Mouse (Mus musculus) layer of hippocampus, postnatal 36 days (tissue): ENCODE results near the gene Rnf223. TPM values are rescaled to one million over a fixed set of nuclear protein-coding genes. Genes with fewer than 3 reads are reported as not detected.
A peak's percentile ranks its signal among the peaks of the same experiment; 100 is the strongest.

Source experiments
- DNase-seq, 2 experiments: peaks; one replicate each; pipeline ENCODE4 v3.0.0; 2022
- total RNA-seq, 2 experiments: library from RNA; stranded (reverse); gene quantifications; 2 replicates each; pipeline ENCODE4 v1.2.3; 2021

Rnf223 gene
- 1 to 10 TPM; 1.0 to 1.3 TPM for total RNA-seq

GRCm38 (mm10) chr4:156130436-156130835 is at the start of gene Rnf223:
TSS of gene Rnf223 (plus strand) at chr4:156130513.
- no peak for DNase-seq

GRCm38 (mm10) chr4:156082621-156083234 is 47.6 kb upstream of the Rnf223 start:
- no peak for DNase-seq

GRCm38 (mm10) chr4:156083348-156083747 is 47.0 kb upstream of the Rnf223 start:
- no peak for DNase-seq

- no peak for DNase-seq
Measured at GRCm38 (mm10) chr4:156084096-156084879, 46.0 kb upstream of the Rnf223 start.

GRCm38 (mm10) chr4:156085256-156085655 is 45.1 kb upstream of the Rnf223 start:
- DNase-seq: no peak

GRCm38 (mm10) chr4:156087398-156088087 is 42.8 kb upstream of the Rnf223 start:
- DNase-seq: no peak

- no peak for DNase-seq
Measured at GRCm38 (mm10) chr4:156091236-156091635, 39.1 kb upstream of the Rnf223 start.

GRCm38 (mm10) chr4:156092765-156093164 is 37.5 kb upstream of the Rnf223 start:
- no peak for DNase-seq

- no peak for DNase-seq
Measured at GRCm38 (mm10) chr4:156093758-156094157, 36.6 kb upstream of the Rnf223 start.

- no peak for DNase-seq
Measured at GRCm38 (mm10) chr4:156096191-156096590, 34.1 kb upstream of the Rnf223 start.

- DNase-seq: no peak
Measured at GRCm38 (mm10) chr4:156097770-156098366, 32.4 kb upstream of the Rnf223 start.

GRCm38 (mm10) chr4:156099427-156099826 is 30.9 kb upstream of the Rnf223 start:
- no peak for DNase-seq

- DNase-seq: no peak
Measured at GRCm38 (mm10) chr4:156100501-156100900, 29.8 kb upstream of the Rnf223 start.

GRCm38 (mm10) chr4:156101481-156101903 is 28.8 kb upstream of the Rnf223 start:
- no peak for DNase-seq

- DNase-seq: no peak
Measured at GRCm38 (mm10) chr4:156103342-156103741, 27.0 kb upstream of the Rnf223 start.

GRCm38 (mm10) chr4:156108606-156109546 is 21.4 kb upstream of the Rnf223 start:
- DNase-seq: peak in 1 of 2 experiments; percentile 8

- DNase-seq: peak; percentile 98 to 99
Measured at GRCm38 (mm10) chr4:156109570-156110331, 20.6 kb upstream of the Rnf223 start, which contains the start of gene 9430015G10Rik. TSS of gene 9430015G10Rik (plus strand) at chr4:156109982.

- no peak for DNase-seq
Measured at GRCm38 (mm10) chr4:156124077-156124476, 6.2 kb upstream of the Rnf223 start.

- DNase-seq: no peak
Measured at GRCm38 (mm10) chr4:156125393-156125792, 4.9 kb upstream of the Rnf223 start.

GRCm38 (mm10) chr4:156126841-156127240 is 3.5 kb upstream of the Rnf223 start:
- DNase-seq: no peak

- no peak for DNase-seq
Measured at GRCm38 (mm10) chr4:156128746-156129145, 1.6 kb upstream of the Rnf223 start.
